Mouse (Mus musculus) telencephalon, adult 2 months (tissue): ENCODE data around the gene Podn.
"Not testable (repeated sequence)": the region's sequence is repeated elsewhere in the genome, so short reads cannot be mapped to it uniquely, and the experiment has no call there.

Experiments
- DNase-seq: peaks from one replicate; pipeline ENCODE4 v3.0.0-alpha.2; 2011; ENCODE audit warnings: low read depth, low spot score

Gene Podn

DNA sequence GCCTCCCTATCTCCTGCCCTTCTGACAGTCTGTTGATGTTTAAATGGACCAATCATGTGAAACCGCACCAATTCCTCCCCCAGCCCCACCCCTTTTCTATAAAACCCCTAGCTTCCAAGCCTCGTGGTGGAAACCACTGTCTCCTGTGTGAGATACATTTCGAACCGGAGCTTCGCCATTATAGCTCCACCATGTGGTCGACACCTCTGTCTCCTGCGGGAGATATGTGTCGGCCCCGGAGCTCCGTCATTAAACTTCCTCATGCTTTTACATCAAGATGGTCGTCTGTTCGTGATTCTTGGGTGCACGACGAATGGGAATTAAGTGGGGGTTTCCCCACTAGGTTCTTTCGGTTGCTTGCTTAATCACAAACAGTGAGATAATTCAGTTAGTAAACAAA, 17.1 kb downstream of the Podn start:
- not testable (repeated sequence) for DNase-seq

DNA sequence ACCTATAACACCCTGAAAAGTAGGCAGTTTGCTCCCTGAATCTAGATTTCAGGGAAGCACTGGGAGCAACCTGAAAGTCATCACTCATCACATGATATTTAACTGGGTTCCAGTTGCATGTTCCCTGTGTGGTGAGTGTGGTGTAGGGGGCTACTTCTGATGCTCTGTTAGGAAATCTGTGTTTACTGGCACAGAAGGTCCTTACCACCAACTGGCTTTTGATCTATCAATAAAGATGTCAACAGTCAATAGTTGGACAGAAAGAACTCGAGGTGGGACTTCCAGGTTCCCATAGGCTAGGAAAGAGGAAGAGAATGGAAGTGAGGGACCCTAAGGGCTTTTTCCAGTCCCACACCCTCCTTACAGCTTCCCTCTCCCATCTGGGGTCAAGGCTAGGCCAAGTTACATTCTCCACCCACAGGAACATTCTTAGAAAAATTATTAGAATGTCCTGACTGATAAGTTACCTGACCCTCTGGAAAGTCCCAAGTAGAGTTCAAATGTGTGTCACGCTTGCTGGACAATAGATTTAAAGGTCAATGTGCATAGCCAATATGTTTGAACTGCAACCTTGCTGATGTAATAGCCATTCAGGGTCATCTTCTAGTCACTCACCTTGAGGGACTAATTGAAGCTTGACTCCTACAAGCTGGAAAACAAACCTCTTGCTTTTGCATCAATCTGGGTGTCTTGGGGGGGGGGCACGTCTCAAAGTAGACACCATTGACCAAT, 18.9 kb downstream of the Podn start:
- DNase-seq, result no peak

DNA sequence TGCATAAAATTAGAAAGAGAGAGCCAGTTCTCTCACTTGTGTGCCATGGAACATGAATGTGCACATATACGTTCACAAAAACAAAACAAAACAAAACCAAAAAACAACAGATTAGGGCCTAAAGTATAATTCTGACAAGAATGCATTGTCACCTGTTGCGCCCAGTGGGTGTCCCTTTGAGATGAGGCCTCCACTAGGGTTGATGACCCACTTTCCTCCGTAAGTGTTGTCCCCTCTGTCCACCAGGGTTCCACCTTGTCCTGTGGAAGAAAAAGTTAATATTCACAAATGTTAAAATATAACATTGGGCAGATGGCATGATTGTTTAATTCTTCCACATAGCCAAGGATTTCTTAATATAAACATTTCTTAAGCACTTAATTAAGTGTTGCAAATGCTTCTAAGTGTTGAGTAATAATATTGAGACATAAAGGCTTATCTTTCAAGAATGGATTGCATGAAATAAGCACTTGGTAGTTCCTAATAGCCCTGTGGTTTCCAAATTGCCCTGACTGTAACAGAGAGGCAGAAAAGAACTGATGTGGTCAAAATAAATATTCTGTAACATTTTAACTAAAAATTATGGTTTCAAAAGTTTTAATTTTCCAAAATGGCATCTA, 21.9 kb downstream of the Podn start:
- DNase-seq, result no peak

DNA sequence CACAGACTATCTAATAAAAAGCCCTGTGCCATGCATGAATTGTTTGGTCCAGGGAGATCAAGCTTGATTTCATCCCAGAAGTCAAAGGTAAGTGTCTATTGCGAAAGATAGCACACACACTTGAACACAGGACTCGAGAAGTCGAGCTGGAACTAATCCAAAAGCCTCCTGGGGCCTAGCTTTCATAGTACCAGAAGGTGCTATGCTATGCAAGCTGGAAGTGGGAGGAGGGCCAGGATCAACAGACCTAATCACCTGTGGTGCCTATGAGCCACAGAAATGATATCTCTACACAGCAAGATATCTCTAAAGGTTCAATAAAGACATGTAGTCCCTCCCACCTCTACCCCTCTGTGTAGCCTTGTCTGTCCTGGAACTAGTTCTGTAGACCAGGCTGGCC, 24.2 kb downstream of the Podn start:
- DNase-seq, result no peak

DNA sequence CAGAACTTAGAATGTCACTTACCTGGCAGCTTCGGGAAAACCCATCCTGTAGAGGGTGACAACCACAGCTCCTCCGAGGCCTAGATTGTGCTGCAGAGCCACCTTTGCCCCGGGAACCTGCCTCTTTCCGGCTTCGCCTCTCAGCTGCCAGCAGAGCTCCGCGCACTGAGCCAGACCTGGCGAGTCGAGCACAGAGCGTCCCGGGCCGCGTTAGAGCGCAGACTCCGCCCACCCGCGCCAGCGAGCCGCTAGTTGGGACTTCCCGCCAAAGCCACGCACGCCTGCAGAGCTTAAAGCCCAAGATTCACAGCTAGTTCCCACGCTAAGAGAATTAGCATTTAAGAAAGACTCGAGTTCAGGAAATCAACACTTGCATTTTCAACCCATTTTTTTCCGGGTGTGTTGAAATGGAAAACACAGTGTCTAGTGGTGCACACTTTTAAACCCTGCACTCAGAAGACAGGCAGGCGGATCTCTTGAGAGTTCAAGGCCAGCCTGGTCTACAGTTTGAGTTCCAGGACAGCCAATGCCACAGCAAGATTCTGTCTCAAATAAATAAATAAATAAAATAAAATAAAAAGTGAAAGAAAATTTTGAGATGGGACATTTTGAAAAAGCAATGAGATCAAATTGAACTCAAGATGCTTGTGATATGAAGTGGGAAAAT, 24.9 kb downstream of the Podn start:
- peak; percentile 94 for DNase-seq

DNA sequence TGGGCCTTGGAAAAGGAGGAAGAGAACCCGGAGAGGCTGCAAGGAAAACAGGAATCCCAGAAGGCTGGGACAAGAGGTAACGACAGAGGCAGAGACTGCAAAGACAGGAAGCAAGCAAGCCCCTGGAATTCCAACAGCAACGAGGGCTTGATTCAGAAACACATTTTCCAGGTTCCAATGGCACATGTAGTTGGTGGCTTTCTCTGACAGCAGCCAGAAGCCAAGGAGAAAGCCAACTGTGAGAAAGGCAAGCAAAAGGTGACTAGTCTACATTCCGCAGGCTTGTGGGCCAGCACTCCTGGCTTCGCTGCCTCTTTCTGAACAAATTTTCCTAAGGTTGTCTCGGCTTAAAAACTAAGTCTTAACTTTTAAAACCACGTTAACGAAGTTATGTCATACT, 25.5 kb downstream of the Podn start:
- no peak for DNase-seq

DNA sequence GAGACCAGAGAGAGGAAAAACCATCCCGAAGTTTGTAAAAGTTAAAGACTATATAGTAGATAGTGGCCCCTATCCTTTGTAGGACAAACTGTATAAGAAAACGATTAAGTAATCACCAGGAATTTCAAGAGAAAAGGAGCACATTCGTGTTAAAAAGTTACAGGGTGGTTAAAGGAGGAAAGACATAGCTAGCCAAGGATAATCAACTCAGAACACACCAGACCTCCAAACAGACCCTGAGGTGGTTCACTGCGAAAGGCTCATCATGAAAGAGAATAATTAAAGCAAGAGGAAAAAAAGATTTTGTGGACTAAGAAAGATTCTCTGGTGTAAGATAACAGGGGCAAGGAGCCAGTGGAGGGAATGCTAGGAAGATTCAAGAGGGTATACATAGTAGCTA, 26.0 kb downstream of the Podn start:
- no peak for DNase-seq

DNA sequence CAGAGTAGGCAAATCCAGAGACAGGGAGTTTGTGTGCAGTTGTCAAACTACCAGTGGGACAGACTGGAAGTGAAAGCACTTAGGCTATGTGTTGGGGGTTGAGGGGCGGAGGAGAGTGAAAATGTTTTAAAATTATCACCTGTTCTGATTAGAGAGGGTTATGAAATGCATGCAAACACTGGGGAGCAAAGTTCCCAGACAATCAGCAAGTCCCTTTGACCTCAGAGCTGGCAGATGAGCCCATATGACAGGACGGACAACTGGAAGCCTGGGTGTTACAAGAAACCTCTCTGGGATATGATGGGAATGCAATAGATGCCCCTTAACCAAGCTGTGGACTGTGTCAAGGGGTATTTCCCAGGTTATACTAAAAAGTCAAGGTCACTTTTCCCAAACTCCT, 28.2 kb downstream of the Podn start:
- no peak for DNase-seq

DNA sequence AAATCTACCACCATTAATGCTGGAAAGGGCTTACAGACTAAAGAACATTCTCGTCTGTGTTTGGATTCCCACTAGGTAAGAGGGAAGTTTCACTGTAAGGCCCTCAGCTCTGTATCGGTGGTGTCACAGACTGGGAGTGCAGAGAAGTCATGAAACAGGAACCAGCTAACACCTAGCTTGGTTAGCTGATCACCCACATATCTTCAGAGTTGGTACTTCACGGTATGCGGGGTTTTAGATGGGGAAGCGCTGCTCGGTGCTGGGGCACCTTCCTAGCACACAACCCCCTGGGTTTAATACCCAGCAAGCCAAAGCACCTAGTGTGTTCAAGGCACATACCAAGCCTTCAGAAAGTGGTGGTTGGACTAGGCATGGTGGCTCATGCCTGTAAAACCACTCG, 29.0 kb downstream of the Podn start:
- no peak for DNase-seq

DNA sequence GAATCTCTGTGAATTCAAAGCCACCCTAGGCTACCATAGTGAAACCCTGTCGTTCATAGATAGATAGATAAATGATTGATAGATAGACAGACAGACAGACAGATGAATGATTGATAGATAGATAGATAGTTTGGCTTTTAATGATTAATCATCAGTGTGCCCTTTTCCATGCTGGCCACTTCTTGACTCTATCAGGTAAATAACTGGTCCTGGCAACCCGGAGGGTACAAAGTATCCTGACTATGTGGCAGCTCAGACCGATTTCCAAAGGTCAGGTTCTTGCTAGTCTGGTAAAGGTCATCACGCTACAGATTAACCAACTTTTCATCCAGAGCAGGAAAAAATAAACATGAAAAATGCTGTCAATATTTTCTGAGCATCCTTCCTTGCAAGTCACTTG, 29.7 kb downstream of the Podn start:
- no peak for DNase-seq

DNA sequence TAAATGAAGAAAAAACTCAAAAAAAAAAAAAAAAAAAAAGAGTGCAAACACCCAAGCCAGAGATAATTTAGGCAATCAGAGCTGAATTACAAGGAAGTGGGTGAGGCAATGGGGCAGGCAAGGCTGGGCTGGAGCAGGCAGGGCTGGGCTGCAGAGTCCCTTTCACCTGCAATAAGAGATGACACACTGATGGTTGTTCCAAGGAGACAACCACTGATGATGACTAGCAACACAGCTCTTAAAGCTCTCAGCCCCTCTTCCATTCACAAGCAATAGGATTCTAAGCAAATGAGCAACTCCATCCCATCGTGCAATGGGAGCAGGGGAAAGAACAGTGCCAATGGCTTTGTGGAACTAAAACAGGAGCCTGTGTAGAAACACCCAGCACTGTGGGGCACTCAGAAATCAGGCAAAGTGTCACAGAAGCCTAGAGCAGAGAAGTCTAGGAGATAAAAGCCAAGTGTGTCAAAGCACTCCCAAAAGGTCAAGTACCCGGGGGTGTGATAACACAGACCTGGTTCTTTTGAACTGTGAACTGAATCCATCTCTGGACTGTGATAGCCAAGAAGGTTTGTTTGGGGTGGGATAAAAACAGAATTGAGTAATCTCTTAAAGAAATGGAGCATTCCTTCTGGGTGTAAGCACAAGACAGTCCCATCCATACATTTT, 30.9 kb downstream of the Podn start:
- DNase-seq, result no peak

DNA sequence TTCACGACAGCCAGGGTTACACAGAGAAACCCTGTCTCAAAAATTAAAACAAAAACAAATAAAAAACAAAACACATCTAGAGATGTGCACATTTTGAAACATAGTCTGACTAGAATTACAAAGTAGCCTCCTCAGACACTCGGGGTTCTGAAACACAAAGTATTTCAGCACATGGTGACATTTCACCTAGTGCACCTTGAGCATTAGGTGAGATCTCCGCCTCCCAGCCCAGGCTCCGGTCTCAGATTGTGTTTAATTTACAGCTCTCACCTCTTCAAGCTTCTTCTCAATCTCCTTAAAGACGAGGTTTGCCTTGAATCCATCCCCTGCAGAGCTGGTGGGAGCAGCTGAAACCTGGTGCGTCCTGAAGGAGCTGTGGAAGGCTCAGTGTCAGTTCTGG, 32.6 kb downstream of the Podn start:
- no peak for DNase-seq

DNA sequence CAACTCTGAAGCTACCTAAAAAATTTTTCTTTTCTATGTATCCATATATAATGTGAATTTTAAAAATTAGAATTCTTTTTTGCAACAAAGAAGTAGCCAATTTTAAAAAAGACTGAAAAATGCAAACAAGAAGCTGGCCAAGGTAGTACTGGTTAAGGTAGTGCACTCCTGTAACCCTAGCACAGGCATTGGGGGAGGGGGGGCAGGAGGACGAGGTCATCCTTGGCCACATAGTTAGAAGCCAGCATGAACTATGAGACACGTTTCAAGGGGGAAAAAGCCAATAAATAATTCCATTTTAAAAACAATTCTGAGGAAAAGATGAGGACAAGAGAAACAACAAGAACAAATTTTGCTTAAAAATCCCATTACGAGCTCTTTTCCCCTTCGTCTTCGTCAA, 33.7 kb downstream of the Podn start:
- DNase-seq, result no peak

DNA sequence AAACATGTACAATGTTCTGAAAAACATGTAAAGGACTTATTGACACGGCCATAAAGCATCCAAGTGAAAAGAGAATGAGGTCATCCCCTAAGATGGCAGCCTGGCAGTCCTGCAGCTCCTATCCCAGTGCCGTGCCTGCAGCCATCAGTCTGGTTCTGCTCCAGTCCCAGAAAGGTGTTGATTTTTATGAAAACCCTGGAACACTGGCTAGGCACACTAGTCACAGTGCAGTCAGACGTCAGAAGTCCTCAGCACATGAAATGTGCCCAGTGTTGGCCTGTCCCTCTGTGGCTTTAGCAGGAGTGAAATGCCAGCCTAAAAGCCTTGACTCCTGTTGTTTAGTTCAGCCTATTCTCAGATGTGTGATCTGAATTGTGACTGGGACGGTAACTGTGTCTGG, 35.5 kb downstream of the Podn start:
- no peak for DNase-seq

DNA sequence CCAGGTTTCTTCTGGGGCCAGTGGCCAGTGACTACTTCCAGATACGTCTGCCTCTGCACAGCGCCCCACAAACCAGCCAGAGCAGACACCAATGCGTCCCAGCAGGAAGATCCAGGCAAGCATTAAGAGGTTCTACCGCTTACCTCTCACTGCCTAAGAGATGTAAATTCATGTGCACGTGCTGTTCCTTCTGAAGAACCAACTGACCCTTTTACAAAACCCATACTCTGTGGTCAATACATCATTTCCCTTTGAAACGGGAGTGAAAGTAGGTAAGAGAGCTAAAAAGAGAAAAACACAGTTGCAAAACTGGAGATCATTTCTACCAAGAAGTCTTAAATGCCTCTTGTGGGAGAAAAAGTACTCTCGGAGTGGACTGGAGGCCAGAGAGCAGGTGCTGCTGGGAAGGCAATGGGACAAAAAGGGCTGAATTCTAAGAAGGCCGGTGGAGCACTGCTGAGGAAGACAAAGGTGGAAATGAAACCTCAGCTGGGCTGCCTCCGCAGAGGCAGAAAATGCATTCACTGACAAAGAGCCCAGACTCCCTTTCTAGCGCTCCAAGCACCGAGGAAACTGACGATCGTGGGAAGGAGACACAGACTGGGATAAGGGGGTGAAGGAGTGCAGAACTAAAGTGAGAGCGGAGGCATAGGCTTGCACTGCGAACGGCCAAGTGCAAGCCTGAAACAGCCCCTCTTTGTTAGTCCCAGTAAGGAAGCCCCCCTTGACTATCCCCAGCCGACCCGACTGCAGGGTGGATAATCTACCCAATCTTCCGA, 36.5 kb downstream of the Podn start:
- peak; percentile 58 for DNase-seq

DNA sequence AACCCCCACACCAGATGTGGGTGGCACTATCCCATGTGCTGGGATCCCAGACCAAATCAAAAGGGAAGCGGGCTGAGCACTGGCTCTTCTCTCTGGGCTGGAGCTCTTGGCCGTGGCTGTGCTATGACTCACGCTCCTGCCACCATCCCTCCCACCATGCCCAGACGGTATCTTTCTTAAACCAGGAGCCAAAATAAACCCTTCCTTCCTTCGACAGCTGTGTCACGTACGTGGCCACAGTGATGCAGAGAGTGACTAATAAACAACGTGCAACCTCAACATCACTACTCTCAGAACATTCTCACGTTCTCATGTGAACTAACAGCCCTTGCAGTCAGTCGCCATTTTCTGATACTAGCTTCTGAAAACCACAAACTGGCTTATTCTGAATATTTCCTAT, 38.1 kb downstream of the Podn start:
- DNase-seq, result peak; percentile 74

DNA sequence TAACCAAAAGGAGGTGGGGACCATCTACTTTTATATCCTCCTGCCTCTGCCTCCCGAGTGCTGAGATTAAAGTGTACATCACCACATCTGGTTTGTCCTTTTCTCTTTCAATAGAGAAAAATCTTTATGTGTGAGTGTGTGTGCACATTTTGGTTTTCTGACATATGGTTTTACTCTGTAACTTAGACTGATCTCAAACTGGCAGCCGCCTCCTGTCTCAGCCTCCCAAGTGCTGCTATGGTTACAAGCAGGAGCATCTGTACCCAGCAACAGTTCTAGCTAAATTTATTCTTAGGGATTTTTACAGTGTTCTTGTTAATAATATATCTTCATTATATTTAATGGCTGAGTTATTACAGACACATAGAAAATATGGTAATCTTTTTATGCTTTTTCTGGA, 39.0 kb downstream of the Podn start:
- peak; percentile 57 for DNase-seq

DNA sequence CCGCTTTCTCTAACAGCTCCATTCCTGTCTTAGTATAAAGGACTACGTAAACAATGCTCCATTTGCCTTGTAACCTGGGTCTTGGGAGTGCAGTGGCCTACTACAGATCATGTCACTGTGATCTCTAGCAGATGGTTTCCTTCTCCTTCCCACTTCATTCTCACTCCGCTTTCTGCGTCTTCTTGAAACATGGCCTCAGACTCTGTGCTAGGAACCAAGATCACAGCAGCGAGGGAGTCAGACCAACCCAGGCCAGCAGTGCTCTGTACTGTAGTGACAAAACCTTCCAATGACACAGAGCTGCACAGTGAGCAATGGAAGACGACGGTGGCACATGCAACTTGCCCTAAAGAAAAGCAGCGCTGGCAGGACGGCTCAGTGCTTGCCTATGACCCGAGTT, 40.4 kb downstream of the Podn start:
- DNase-seq, result no peak

DNA sequence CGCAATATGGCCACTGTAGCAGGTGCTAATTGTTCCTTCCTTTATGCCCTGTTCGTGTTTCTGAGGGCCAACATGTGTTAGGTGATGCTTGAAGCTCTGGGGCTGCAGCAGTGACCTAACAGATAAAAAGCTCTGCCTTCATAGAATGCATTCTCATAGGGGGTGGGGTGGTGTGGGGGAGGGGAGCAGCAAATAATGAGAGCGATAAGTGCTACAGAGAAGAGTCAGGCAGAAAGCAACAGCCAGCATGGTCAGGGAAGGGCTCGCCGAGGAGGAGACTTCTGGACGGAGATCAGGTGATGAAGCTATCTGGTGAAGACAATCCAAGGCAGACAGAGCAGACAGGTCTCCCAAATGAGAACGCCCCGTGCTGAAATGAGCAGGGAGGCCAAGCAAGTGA, 43.6 kb downstream of the Podn start:
- DNase-seq, result no peak

DNA sequence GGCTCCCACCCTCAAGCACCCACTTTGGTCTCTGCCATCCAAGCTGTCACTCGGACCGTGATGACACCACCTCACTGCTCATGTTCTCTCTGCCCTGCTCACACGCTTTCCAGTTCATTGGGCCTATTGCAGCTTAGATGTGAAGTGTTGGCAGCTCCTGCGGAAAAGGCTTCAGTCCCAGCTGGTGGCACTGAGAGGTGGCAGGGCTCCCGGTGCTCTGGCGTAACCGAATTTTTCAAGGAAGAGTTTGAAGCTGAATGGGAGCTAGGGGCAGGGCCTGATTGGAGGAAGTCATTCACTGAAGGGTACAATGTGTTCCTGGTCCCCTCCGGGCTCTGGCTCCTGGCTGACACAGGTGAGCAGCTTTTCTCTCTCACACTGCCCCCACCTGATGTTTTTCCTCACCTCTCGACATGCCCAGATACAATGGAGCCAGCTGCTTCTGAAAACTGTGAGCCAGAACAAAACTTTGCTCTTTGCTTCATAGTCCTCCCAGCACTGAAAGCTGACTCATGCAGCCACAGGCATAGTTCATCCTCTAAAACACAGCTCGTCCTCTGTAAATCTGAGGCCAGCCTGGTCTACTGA, 44.5 kb downstream of the Podn start:
- DNase-seq, result peak; percentile 38

DNA sequence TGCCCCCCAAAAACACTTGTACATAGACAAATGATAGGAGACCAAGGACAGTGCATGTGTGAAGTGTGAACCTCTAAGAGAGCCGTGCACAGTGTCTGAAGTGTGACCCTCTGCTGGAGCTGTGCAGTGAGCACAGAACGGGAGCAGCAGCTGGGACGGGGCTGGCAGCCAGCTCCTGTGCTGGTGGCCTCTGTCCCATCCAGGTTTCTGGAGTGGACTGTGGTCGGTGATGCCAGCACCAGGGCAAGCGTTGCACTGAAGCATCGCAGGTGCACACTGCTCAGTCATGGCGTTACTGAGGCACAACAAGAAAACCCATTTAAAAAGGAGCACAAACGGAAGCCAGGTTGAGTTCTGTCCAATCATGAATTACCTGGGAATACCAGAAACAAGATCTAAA, 50.1 kb downstream of the Podn start:
- no peak for DNase-seq
